Mouse (Mus musculus) ZHBTc4 (cell line): ENCODE measurements around the gene Arhgap10.

ENCODE experiments used
- DNase-seq: peaks from one replicate; pipeline ENCODE4 v3.0.0-alpha.2; 2011; ENCODE audit warnings: low read depth, low spot score

Gene Arhgap10

DNA sequence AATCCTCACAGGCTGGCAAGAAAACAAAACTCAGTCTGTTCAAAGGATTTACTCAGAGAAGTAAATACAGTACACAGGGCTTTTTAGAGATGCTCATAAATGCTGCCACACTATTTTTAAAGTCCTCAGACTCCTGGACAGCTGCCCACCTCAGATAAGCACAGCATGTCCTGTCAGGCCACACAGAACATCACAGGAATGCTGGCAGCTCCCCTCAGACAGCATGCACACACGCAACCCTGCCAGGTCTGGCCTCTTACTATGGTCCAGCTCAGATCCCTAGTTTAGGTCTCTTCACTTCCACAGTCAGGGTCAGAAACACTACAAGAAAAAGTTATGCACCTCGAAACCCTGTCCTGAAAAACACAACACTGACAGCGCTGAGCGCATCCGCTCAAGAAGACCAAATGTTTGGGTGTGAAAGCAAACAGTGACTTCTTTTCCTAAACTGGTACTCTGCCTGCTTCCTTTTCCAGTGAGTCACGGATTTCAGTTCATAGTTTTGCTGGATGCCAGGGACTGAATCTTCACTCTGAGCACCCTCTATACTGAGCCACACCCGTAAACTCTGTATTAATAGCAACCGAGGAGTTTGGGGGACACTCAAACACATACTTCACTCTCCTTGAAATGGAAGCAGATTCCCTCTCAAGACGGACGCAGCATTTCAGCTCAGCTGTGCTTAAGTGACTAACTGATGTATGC, 73.4 kb downstream of the Arhgap10 start:
- DNase-seq: no peak

GRCm38 (mm10) chr8:77442452-77442851, 75.3 kb downstream of the Arhgap10 start:
- DNase-seq: no peak

- no peak for DNase-seq
Observed at GRCm38 (mm10) chr8:77440913-77441312, 76.8 kb downstream of the Arhgap10 start.

DNA sequence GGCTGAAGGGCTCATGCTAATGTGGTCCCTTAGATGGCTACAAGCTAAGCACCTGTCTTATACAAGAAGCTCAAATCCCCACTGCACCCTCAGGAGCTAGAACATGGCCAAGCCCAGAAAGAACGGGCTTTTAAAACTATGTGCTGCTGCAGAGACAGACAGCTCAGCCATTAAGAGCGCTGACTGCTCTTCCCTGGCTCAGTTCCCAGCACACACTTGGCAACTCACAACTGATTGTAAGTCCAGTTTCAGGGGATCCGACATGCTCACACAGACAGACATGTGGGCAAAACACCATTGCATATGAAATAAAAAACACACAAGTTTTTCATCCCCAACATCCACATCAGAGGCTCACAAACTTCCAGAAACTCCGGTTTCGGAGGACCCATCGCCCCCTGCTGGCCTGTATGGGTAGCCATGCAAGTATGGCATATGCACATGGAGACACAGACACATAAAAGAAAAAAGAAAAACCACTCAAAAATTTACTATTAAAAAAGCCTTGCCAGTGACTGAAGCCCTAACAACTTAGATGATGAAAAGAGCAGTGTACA, 77.4 kb downstream of the Arhgap10 start:
- peak; percentile 28 for DNase-seq

DNA sequence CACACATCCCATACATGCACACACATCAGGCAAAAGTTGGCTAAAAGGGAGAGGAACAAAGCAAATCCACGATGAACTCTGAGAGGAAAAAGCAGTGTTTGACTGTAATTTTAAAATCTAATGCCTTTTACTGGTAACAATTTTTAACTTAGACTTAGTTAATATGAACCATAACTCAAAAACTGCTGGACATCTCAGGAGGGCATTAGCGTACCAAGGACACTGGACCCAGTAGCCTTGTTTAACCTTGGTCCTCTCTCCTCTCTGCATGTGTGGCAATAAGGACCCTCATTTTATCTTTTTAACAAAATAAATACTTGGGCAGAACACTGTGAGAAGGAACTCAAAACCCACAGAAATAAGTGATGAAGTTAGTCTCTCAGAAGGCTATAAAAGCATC, 78.1 kb downstream of the Arhgap10 start:
- DNase-seq: no peak

GRCm38 (mm10) chr8:77437807-77438493, 79.8 kb downstream of the Arhgap10 start:
- no peak for DNase-seq

DNA sequence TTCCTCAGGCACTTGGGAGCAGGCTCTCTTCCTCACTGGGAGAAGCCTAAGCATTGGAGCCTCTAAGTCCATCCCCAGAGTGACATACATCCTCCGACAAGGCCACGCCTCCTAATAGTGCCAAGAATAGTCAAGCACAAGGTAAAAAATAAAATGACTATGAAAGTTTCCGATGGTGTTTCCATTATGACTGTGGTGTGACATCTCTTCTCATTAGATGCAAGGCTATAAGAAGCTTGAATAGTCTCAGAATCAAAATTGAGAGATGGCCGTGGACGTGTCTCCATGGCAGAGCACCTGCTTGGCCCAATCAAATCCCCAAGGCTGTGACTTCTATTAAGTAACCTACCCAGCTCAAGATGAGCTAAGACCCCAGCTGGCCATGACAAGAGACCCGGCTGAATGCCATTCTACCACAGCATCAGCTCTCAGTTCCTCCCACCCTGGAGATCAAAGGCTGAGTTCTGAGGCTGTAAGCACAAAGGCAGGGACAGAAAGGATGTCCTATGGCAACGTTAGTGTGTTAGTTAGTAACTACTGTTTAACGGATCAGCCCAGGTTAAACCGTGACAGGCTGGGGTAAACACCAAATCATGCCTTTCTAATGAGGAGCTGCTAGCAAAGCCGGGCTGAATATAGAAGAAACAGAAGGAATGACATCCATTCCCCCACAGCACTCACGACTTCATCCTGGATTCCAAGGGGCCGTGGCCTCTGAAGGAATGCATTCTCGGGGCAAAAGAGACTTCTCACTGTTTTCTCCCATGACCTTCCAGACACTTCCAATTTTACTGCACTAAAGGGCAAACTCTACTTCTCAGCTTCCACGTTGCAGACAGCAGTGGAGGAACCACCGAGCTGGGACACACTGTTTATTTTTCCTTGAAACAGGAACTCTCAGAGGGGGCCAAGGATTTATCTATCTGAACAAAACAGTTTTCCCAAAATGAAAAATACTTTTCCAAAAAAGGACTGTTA, 81.5 kb downstream of the Arhgap10 start:
- DNase-seq: no peak

DNA sequence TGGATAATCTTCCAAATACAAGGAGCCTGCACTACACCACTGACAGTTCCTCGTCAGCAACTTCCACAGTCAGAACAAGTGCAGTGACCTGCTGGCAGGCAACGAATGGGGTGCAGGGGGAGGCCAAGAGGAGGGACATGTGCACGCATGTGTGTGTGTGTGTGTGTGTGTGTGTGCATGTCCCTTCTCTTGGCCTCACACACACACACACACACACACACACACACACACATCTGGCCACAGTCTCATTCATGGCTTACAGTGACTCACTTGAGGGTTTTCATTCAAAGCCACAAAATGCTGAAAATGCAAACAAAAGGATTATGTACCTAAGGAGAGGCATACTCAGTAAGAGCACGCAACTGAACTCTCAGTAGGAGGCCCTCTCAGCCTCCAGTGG, 84.5 kb downstream of the Arhgap10 start:
- DNase-seq: no peak

GRCm38 (mm10) chr8:77432726-77433125, 85.0 kb downstream of the Arhgap10 start:
- DNase-seq: no peak

DNA sequence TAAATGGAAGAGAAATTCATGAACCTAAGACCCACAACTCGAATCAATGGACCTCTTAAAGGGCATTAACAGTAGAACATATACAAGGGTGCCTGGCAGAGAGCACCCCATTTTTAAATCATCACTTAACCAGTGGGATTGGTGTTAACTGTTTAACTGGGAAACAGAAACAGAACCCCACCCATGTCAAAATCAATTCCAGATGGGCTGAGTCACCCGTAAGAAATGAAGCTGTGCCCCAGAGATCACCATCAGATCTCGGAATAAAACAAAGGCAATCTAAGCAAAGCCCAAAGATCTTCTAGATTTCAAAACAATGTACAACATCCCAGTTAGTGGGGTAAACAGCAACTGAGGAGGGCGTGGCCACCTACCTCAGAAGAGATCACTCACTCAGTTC, 89.3 kb downstream of the Arhgap10 start:
- DNase-seq: no peak

GRCm38 (mm10) chr8:77428015-77428414, 89.7 kb downstream of the Arhgap10 start:
- no peak for DNase-seq

DNA sequence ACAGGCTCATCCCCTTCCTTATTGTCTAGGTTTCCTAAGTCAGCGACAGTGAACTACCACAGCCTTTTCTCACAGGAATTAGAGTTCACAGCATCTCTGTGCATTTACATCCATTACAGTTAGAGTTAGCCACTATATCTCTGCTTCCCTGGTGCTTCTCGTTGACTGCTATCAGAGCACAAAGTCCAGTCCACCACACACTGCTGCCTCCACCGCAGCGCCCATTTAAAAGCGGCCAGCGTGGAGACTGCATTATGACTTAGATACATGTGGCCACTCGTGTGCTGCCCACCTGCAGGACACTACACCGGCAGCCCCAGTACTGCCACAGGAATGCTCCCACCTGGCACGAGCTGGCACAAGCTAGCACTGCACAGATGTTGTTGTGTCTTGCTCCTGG, 90.3 kb downstream of the Arhgap10 start:
- DNase-seq: no peak

DNA sequence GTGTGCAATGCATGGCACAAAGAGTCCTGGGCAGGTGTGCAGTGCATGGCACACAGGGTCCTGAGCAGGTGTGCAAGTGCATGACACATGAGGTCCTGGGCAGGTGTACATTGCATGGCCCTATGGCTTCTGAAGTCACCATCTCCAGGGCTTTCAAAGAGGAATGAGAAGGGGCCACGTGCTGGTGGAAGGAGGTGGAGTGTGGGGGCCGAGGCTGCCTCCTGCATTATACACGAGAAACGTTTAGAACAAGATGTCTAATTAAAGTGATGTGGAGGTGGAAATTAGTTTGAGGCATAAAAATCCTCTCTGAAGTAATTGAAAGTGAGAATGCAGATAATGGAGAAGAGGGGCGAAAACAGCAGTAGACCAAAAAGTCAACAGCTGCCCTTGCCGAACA, 93.9 kb downstream of the Arhgap10 start:
- no peak for DNase-seq

DNA sequence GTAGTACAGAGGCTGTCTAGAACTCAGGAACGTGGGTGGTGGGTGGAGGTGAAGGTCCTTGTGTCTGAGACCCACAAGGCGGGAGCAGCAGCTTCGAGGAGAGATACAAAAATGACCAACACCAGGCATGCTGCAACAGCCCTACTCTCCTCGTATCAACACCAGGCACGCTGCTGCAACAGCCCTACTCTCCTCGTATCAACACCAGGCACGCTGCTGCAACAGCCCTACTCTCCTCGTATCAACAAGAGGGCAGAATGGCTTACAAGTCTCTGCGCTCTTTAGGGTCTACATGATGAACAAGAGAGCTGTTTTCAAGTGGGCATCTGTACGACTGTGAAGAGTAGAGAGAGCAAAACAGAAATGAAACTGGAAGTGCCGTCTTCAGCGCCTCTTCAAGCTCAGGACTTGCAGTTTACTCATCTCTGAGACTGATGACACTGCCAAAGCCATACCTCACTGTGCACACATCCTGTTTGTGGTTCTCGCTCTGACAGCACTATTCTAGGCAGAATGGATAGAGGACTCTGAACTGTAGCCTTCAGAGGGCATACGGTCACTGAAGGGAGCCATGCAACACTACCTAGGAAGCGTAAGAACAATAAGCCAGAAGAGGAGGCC, 95.0 kb downstream of the Arhgap10 start:
- DNase-seq: no peak

DNA sequence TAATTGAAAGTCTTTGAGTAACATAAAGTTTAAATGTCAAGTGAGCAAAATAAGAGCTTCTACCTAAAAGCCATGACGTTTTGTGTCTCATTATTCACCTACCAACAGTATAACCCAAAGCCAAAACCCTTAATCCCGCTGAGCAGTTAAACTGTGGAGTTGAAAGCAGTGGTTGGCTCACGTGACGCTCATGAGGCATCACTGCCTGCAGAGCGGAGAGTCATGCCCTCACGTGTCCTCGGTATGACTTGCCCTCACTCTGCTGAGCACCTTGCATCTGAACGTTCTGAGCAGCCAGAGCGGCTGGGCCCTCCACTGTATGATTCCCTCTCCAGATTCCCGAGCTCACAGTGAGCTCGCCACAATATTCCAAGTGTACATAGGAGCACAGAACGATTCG, 96.2 kb downstream of the Arhgap10 start:
- DNase-seq: no peak

DNA sequence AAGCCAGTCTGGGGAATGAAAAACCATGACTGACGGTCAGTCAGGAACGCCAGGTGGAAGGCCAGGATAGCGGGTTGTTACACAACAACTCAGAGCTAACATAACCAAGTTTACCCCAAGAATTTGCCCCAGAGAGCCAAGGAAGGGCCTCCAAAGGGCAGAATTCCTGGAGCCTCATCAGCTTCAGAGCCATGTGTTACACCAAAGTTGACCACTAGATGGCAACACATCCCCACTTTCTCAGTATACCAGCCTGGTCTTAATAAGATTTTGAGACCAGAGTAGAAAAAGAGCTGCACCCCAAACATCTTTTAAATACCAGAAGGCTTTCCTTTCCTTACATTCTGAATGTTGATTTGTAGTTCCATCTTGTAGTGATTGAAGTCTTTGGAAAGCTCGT, 98.0 kb downstream of the Arhgap10 start:
- DNase-seq: peak; percentile 64

DNA sequence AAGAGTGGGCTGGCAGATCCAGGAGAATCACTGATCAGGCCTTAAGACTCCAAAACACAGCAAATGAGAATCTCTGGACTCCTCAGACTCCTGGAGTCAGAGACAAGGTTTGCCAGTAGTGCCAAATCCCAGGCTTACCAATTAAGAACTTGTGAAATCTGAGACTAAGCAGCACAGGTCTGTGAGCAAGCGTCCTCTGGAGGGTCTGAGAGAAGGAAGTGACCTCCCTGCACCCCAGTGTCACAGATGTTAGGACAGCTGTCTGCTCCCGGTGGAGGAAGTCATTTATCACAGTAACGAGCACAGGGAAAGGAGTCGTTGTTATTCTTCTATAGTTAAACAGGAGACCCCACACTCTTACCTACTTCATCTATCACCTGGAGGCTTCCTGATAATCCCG, 101.0 kb downstream of the Arhgap10 start:
- no peak for DNase-seq

DNA sequence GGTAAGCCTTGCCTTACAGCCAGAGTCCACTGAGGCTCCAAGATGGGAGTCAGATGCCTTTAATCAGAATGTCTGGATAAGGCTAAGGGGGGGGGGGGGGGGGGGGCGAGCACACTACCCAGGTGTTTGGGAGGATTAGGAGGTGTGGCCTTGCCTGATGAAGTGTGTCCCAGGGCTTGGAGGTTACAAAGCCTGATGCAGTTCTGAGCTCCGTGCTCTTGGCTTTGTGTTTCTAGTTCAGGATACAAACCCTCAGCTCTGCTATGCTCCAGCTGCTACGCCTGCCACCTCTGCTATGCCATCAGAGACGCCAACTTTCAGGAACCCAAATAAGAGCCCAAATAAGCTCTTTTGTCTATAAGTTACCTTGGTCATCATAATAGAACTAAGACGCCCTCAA, 101.7 kb downstream of the Arhgap10 start:
- DNase-seq: no peak

GRCm38 (mm10) chr8:77411262-77411661, 106.5 kb downstream of the Arhgap10 start:
- no peak for DNase-seq

- DNase-seq: no peak
Observed at GRCm38 (mm10) chr8:77410394-77410793, 107.4 kb downstream of the Arhgap10 start.

DNA sequence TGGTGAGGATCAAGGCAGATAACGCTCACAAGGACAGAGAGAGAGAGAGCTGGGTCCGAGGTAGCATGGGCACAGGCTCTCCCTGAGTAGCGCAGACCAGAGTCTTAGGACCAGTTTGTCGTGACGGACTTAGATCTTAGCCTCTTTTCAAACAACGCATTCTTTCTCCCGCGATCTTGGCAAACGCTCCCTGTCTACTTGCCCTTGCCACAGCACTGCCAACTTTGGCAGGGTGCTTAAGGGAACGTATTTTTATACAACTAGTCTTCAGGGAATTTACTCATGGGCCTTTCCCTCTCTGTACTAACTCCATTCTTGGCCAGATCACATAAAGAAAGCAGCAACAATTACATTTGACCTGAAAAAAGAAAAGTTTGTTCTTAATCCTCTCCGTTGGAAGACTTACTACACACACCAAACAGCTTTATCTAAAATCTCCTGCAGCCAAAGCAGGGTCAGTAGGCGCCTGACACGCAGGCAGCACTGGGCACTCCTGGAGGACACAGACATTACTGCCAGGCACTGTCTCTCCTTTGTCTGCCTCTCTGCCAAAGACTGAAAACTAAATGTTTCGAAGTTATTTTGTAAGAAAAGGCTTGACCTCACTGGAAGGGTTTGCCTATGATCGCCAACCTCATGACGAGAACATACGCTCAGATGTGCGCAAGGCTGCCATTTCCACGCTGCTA, 109.1 kb downstream of the Arhgap10 start:
- no peak for DNase-seq
